Mouse (Mus musculus) hindbrain, postnatal 0 days (tissue): Measurements from ENCODE around the gene Cyp11a1. TPM values are rescaled to one million over a fixed set of nuclear protein-coding genes. Genes with fewer than 3 reads are reported as not detected.

Source experiments
- ATAC-seq: fragments of 200-750 bp; cut with Nextera tagmentation; 2 replicates; pipeline ENCODE4 v1.8.0; 2017; ENCODE audit warnings: mild to moderate bottlenecking, moderate TSS enrichment, moderate library complexity
- DNase-seq: peaks from one replicate; pipeline ENCODE4 v3.0.0-alpha.2; 2015; ENCODE audit warnings: low spot score
- H3K27ac ChIP-seq: fragments of 300-500 bp; sonication (generic); 2 replicates; pipeline ENCODE4 v1.5.1; 2014; ENCODE audit warnings: mild to moderate bottlenecking
- H3K27me3 ChIP-seq: fragments of 300-500 bp; sonication (generic); 2 replicates; pipeline ENCODE4 v1.6.1; 2014; ENCODE audit warnings: low read length, mixed read lengths; ENCODE audit not compliant: insufficient read depth
- H3K36me3 ChIP-seq: fragments of 300-500 bp; sonication (generic); 2 replicates; pipeline ENCODE4 v1.6.1; 2014; ENCODE audit warnings: low read length, mixed read lengths; ENCODE audit not compliant: insufficient read depth
- H3K4me1 ChIP-seq: fragments of 300-500 bp; sonication (generic); 2 replicates; pipeline ENCODE4 v1.6.1; 2014; ENCODE audit warnings: antibody characterized with exemption, low read length, mixed read lengths; ENCODE audit not compliant: insufficient read depth
- H3K4me2 ChIP-seq: fragments of 300-500 bp; sonication (generic); 2 replicates; pipeline ENCODE4 v1.6.1; 2014; ENCODE audit warnings: low read depth, mild to moderate bottlenecking, low read length, moderate library complexity, mixed read lengths
- H3K4me3 ChIP-seq: fragments of 300-500 bp; sonication (generic); 2 replicates; pipeline ENCODE4 v1.5.1; 2014; ENCODE audit warnings: low read length
- H3K9ac ChIP-seq: fragments of 300-500 bp; sonication (generic); replicated peaks from 2 replicates; pipeline ENCODE4 v1.6.1; 2014; ENCODE audit warnings: mild to moderate bottlenecking, low read length, moderate library complexity, mixed read lengths
- H3K9me3 ChIP-seq: fragments of 300-500 bp; sonication (generic); 2 replicates; pipeline ENCODE4 v1.6.1; 2016; ENCODE audit warnings: low read length, mixed read lengths
- CTCF ChIP-seq: IDR thresholded peaks from 2 replicates; pipeline ENCODE4 v1.5.1; 2016; ENCODE audit warnings: antibody characterized with exemption, control low read depth, low read depth
- WGBS: fragments of 180-500 bp; shearing (Covaris S2); extraction: QIAGEN DNeasy Blood & Tissue Kit; methylation state at CpG from one replicate; pipeline ENCODE4 v1.1.7; 2014; 5-methylcytosine and 5-hydroxymethylcytosine counted together
- polyA plus RNA-seq: library from polyadenylated mRNA; unstranded; fragments of >200 nt; fragmentation: Nextera tagmentation; extraction: Ambion mirVana; gene quantifications from 2 replicates; pipeline ENCODE4 v1.2.1, GENCODE M21; 2015
- total RNA-seq: library from RNA; depleted of rRNA; stranded (reverse); fragments of >200 nt; gene quantifications from 2 replicates; pipeline ENCODE4 v1.2.3, GENCODE M21; 2014

The Cyp11a1 gene
- total and polyA plus RNA-seq, 2 experiments from 2014 or later, result 1.2 to 4.3 TPM

- Histone ChIP-seq H3K27me3 (no peaks in the 10 kb centered on the region), H3K4me1 (peaks cover 1% of the 10 kb centered on the region; the same call in 1 of the 2 replicates), H3K36me3 (no peaks in the 10 kb centered on the region), H3K9ac (no peak overlapping the region), H3K4me2 (no peak overlapping the region), H3K4me3 (no peak overlapping the region), H3K27ac (no peak overlapping the region), H3K9me3 (no peaks in the 10 kb centered on the region)
- 29% methylated on average over 2 of the region's 2 CpGs for WGBS
- ATAC-seq (no peak), DNase-seq (no peak)
- no peak for TF ChIP-seq CTCF
Observed at GRCm38 (mm10) chr9:58003272-58003671, 2.9 kb upstream of the Cyp11a1 start.

DNA sequence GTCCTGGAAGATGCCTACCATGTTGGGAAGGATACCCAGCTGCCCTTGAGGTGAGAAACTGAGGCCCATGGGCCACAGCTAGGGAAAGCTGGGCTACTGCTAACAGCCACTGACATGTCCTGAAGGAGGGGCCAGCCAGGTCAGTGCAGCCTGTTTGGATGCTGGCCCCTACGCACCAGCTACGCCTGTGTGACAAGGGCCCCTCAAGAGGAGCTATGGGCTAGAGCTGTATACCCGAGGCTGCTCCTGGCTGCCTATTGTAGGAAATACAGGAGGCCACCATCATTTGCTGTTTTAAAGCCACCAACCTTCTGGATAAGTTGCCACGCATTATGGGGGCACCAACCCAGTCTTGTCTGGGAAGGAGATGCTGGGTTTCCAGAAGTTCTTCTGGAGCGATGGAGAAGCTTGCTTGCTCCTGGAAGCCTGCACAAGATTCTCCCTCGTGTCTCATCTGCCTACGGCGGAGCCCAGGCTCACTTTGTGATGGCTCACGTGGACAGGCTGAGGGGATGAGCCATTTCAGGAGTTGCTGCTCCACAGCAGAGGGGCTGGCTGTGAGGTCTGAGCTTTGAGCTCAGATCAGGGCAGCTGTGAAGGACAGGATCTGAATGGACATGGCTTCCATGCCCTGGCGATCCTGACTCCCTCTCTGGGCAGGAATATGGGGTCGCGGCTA, 2.3 kb downstream of the Cyp11a1 start:
- DNase-seq (no peak), ATAC-seq (peak; percentile 76)
- H3K4me3 ChIP-seq, result no peak overlapping the region
- H3K4me2 ChIP-seq, result peak overlapping the region; percentile 38
- H3K27ac ChIP-seq, result peak overlapping the region; percentile 75
- TF ChIP-seq CTCF, result no peak
- no peaks in the 10 kb centered on the region for H3K36me3 ChIP-seq
- no peaks in the 10 kb centered on the region for H3K27me3 ChIP-seq
- H3K4me1 ChIP-seq, result peaks cover 9% of the 10 kb centered on the region; the same call in 1 of the 2 replicates
- peak overlapping the region; percentile 31; the same call in 1 of the 2 replicates for H3K9ac ChIP-seq
- no peaks in the 10 kb centered on the region for H3K9me3 ChIP-seq
- WGBS, result 46% methylated on average over 12 of the region's 12 CpGs

GRCm38 (mm10) chr9:58009015-58009362, 2.8 kb downstream of the Cyp11a1 start:
- peak overlapping the region; percentile 75 for H3K27ac ChIP-seq
- no peak overlapping the region for H3K4me3 ChIP-seq
- H3K4me1 ChIP-seq, result peaks cover 9% of the 10 kb centered on the region; the same call in 1 of the 2 replicates
- H3K9ac ChIP-seq, result peak overlapping the region; percentile 31; the same call in 1 of the 2 replicates
- H3K4me2 ChIP-seq, result peak overlapping the region; percentile 38
- DNase-seq (peak; percentile 93), ATAC-seq (peak; percentile 92)
- no peak for TF ChIP-seq CTCF
- H3K9me3 ChIP-seq, result no peaks in the 10 kb centered on the region
- no peaks in the 10 kb centered on the region for H3K27me3 ChIP-seq
- no peaks in the 10 kb centered on the region for H3K36me3 ChIP-seq
- under 1% methylated on average over 6 of the region's 6 CpGs for WGBS

DNA sequence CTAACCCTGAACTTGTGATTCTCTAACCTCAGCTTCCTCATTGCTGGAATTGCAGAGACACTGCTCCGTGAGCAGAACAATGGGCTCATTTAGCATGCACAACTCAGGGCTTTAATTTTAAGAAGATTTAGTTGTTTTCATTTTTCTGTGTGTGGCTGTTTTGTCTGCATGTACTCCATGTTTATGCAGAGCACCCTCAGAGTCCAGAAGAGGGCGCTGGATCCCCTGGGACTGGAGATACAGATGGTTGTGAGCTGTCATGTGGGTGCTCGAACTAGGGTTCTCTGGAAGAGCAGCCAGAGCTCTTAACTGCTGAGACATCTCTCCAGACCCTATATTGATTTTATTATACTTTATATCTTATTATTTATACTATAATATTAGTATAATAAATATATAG, 3.4 kb downstream of the Cyp11a1 start:
- no peaks in the 10 kb centered on the region for H3K36me3 ChIP-seq
- H3K4me1 ChIP-seq, result peaks cover 9% of the 10 kb centered on the region; the same call in 1 of the 2 replicates
- no peaks in the 10 kb centered on the region for H3K27me3 ChIP-seq
- peak; percentile 40 for TF ChIP-seq CTCF
- H3K9ac ChIP-seq, result no peak overlapping the region
- H3K27ac ChIP-seq, result no peak overlapping the region
- 44% methylated on average over 3 of the region's 3 CpGs for WGBS
- H3K4me3 ChIP-seq, result no peak overlapping the region
- H3K4me2 ChIP-seq, result no peak overlapping the region
- ATAC-seq (no peak), DNase-seq (peak; percentile 31)
- H3K9me3 ChIP-seq, result no peaks in the 10 kb centered on the region

DNA sequence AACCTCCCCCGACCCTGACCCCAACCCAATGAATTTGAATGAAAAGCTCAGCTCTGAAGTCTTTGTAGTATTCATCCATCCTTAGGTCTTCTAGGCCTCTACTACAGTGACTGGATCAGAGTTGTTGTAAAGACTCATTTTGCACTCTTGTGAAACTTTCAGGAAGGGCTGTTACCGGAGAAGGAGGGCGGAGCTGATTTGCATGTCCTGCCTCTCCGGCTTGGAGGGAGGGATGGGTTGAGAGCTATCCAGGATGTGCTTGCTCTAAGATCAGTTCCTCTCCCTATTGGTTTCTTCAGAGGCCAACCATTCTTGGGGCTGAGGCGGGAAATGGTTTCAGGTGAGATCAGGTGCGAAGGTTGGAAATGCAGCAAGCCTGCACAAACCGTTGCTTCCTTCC, 4.8 kb downstream of the Cyp11a1 start:
- ATAC-seq, result no peak
- Histone ChIP-seq H3K9me3 (no peaks in the 10 kb centered on the region), H3K4me2 (no peak overlapping the region), H3K27me3 (no peaks in the 10 kb centered on the region), H3K27ac (no peak overlapping the region), H3K9ac (no peak overlapping the region), H3K36me3 (no peaks in the 10 kb centered on the region), H3K4me3 (no peak overlapping the region), H3K4me1 (peaks cover 9% of the 10 kb centered on the region; the same call in 1 of the 2 replicates)
- no peak for TF ChIP-seq CTCF
- 57% methylated on average over 7 of the region's 7 CpGs for WGBS
- no peak for DNase-seq

- DNase-seq (no peak), ATAC-seq (no peak)
- peaks cover 9% of the 10 kb centered on the region; the same call in 1 of the 2 replicates for H3K4me1 ChIP-seq
- no peaks in the 10 kb centered on the region for H3K27me3 ChIP-seq
- no peak overlapping the region for H3K9ac ChIP-seq
- H3K9me3 ChIP-seq, result no peaks in the 10 kb centered on the region
- no peak overlapping the region for H3K4me3 ChIP-seq
- no peak overlapping the region for H3K27ac ChIP-seq
- TF ChIP-seq CTCF, result no peak
- H3K36me3 ChIP-seq, result no peaks in the 10 kb centered on the region
- no peak overlapping the region for H3K4me2 ChIP-seq
- WGBS, result 88% methylated on average over 8 of the region's 8 CpGs
Observed at GRCm38 (mm10) chr9:58011552-58011951, 5.3 kb downstream of the Cyp11a1 start.

- ATAC-seq (no peak), DNase-seq (no peak)
- Histone ChIP-seq H3K4me3 (no peak overlapping the region), H3K4me2 (no peak overlapping the region), H3K9me3 (no peaks in the 10 kb centered on the region), H3K36me3 (no peaks in the 10 kb centered on the region), H3K9ac (no peak overlapping the region), H3K27ac (no peak overlapping the region), H3K27me3 (no peaks in the 10 kb centered on the region), H3K4me1 (peaks cover 9% of the 10 kb centered on the region; the same call in 1 of the 2 replicates)
- 67% methylated on average over 2 of the region's 2 CpGs for WGBS
- no peak for TF ChIP-seq CTCF
Observed at GRCm38 (mm10) chr9:58012486-58012885, 6.3 kb downstream of the Cyp11a1 start.
